Mouse (Mus musculus) ES-Bruce4 (cell line): Measurements from ENCODE around the gene Ermp1.

Experiments used
- CTCF ChIP-seq: IDR thresholded peaks from one replicate; pipeline ENCODE4 v1.8.1; 2011; ENCODE audit warnings: low read depth, low read length
- POLR2A ChIP-seq: IDR thresholded peaks from one replicate; pipeline ENCODE4 v1.8.1; 2011; ENCODE audit warnings: low read length; ENCODE audit not compliant: insufficient read depth

DNA sequence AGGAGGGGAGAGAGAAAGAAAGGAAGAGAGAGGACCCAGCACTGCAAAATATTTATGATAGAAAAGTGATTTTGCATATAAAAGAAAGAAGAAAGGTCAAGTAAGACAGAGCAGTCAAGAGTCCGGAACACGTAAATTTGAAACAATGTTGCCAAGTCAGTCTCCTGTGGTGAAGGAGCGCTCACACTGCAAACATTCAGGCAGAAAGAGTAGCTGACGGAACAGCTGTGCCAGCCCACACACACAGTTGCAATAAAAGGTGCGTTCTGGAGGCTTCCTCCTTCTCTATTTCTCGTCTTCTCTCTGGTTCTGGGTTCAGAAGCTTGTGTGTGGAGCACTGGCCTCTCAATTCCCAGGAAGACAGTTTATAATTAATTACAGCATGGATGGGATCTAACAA, 6.9 kb upstream of the Ermp1 start:
- no peak for TF ChIP-seq CTCF
- no peak for TF ChIP-seq POLR2A
